Mouse (Mus musculus): ENCODE results near the gene Foxp1.

The Foxp1 gene

GRCm38 (mm10) chr6:99441100-99441499 lies 81.4 kb downstream of the Foxp1 start:
- DNase-seq (ENCODE audit: low read depth, low spot score): peak; percentile 86

DNA sequence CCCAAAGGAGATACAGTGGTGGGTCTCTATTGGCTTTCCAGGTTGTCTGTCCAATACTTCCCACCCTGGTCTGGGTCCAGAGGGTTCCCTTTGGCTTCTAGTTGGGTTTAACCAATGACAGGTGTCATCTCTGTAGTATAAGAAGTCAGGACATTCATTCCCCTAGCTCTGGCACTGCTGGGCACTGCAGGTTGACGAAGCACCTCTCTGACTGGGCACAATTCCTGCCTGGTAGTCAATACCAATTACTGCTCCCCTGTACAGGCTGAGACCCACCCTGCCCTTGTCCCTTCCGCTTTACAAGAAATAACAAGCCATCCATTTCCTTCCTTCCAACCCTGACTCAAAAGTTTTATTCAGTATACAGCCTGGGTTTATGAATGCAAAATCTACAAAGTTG lies 81.9 kb downstream of the Foxp1 start:
- DNase-seq (ENCODE audit: low read depth, low spot score): no peak

- DNase-seq (ENCODE audit: low read depth, low spot score): no peak
Observed at GRCm38 (mm10) chr6:99439878-99440361, 82.6 kb downstream of the Foxp1 start.

DNA sequence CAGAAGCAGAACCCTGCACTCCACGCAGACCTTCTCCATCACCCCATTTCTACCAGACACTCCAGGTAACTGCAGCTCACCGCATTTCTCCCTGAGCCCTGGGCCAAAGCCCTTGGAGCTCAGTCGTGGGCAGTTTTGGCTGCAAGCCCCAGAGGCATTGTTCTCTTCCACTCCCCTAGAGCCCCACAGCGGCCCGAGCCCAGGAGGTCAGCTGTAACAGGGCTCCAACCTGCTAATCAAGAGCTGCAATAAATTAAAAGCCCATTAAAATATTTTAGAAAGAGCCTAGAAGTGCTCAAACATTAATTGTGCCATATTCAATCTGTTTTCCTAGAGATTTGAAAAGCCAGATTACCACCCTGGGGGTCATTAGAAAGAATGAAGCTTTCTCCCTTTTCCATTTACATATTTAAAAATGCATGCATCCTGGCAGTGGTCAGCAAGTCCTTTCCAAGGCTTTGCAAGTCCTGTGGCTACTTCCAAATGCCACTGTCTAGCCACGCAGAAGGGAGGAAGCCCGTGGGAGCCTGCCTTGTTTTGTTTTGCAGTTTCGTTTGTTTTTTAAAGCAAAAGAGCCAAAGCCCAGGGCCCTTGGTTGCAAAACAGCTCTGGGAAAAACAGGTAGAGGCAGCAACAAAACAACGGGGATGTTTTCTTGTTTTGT lies 83.2 kb downstream of the Foxp1 start:
- DNase-seq (ENCODE audit: low read depth, low spot score): no peak

- DNase-seq (ENCODE audit: low read depth, low spot score): no peak
Observed at GRCm38 (mm10) chr6:99436371-99436770, 86.2 kb downstream of the Foxp1 start.

GRCm38 (mm10) chr6:99435140-99435539 lies 87.4 kb downstream of the Foxp1 start:
- no peak for DNase-seq (ENCODE audit: low read depth, low spot score)

DNA sequence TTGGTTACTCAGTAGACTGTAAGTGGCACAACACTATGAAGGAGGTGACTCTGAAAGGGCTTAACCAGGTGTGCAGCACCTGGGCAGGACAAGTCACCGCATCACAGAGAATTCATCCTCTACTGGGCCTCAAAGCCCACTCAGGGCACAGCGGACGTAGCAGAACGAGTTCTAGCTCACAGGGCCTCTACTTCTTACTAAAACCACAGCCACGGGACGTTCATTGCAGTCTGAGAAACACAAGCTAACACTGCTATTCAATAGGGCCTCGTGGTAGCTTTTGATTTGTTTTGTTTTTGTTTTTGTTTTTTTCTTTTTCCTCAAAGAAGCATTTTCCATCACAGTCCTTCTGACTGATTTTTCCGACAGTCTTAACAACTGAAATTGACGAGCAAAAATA lies 89.5 kb downstream of the Foxp1 start:
- no peak for DNase-seq (ENCODE audit: low read depth, low spot score)

- DNase-seq (ENCODE audit: low read depth, low spot score): no peak
Observed at GRCm38 (mm10) chr6:99431941-99432340, 90.6 kb downstream of the Foxp1 start.

GRCm38 (mm10) chr6:99430560-99430959 lies 92.0 kb downstream of the Foxp1 start:
- no peak for DNase-seq (ENCODE audit: low read depth, low spot score)

- no peak for DNase-seq (ENCODE audit: low read depth, low spot score)
Observed at GRCm38 (mm10) chr6:99429378-99430131, 93.0 kb downstream of the Foxp1 start.

DNA sequence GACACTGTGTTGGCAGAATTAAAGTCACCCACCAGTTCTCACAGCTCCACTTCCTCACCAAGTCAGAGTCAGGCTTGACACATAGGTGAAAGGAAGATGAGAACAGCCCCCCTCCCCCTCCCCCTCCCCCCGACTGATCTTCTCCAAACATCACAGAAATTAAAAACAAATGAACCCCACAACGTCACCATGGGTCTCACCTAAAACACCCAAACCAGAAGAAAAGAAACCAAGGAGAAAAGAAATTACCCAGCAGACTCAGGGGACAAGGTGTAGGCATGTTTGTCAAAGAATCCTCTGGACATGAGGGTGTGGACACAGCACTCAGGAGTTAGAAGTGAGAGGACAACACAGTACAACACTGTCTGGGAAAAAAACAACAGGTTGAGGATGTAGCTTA lies 93.6 kb downstream of the Foxp1 start:
- no peak for DNase-seq (ENCODE audit: low read depth, low spot score)

DNA sequence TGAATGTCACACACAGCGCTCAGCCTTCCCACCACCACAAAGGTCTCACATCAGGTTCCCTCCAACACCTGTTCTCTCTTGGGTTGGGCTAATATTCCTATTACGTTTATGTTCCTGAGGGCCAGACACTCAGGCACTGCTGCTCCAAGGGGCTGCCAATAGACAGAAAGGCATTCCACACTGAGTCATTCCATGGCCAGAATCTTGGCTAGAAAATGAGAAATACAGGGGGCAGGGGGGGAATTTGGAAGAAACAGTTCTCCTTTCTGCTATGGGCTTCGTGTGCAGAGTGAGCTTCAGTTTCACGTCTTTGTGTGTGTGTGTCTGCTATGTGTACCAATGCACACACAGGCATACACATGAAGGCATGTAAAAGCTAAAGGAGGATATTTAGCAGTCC lies 95.2 kb downstream of the Foxp1 start:
- DNase-seq (ENCODE audit: low read depth, low spot score): no peak

- peak; percentile 72 for DNase-seq (ENCODE audit: low read depth, low spot score)
Observed at GRCm38 (mm10) chr6:99425044-99425443, 97.5 kb downstream of the Foxp1 start.

DNA sequence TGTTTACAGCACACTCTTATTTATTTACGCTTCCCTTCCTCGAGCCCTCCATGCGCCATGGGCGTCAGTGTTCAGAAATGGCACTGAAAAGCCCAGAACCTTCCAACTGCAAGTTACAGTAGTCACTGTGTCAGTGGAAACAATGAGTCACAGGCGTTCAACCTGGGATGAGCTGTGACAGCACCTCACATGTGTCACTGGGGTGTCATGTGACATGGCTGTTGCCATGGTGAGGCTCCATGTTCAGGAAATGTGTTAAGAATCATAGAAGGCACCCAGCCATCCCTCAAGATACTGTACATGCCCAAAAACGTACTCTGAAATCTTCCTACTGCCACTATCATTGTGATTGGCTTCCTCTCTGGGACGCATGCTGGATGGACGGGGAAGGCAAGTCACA lies 101.9 kb downstream of the Foxp1 start:
- DNase-seq (ENCODE audit: low read depth, low spot score): peak; percentile 62

DNA sequence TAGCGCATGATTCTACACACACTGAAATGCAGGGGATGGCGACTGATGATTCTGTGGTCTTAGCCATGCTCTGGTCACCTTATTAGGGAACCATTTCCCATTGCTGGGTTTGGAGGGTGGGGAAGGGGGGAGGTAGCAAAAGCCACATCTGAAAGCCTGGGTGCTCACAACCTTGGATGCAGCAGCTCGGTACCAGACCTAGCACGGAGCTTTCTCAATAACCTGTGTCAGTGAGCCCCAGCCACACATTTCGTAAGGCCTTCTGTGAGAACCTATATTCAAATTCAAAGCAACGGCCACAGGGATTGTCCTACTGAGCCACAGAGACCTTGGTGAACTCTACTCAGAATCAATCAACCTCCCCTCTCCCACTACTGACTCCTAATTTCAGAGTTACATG lies 109.9 kb downstream of the Foxp1 start:
- DNase-seq (ENCODE audit: low read depth, low spot score): no peak

GRCm38 (mm10) chr6:99409602-99410001 lies 112.9 kb downstream of the Foxp1 start:
- no peak for DNase-seq (ENCODE audit: low read depth, low spot score)

- DNase-seq (ENCODE audit: low read depth, low spot score): no peak
Observed at GRCm38 (mm10) chr6:99408880-99409279, 113.6 kb downstream of the Foxp1 start.

DNA sequence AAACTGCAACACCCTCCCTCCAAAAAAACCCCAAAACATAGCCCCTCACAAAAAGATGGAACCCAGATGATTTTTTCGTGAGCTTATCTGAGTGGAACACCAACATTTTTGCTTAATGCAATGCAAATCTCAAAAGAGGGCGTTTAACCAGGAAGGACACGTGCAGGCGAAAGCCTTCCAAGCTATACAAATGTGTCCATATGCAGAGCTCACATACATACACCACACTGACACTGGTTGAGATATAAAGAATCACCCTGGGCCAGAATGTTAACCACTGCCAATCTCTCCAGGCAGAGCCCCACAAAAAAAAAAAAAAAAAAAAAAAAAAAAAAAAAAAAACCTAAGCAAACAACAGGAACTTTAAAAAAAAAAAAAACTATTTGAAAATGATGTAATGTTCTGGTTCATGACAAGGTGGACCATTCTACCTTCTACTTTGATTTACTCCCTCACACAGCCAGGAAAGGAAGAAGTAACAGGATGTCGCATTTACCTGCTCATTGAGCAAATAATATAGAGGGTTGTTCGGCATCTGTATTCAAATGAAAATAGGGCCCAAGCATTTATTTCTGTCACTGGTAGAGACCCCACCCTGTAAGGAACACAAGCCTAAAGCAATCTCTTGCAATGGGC lies 118.6 kb downstream of the Foxp1 start:
- DNase-seq (ENCODE audit: low read depth, low spot score): no peak

GRCm38 (mm10) chr6:99402941-99403340 lies 119.6 kb downstream of the Foxp1 start:
- no peak for DNase-seq (ENCODE audit: low read depth, low spot score)

DNA sequence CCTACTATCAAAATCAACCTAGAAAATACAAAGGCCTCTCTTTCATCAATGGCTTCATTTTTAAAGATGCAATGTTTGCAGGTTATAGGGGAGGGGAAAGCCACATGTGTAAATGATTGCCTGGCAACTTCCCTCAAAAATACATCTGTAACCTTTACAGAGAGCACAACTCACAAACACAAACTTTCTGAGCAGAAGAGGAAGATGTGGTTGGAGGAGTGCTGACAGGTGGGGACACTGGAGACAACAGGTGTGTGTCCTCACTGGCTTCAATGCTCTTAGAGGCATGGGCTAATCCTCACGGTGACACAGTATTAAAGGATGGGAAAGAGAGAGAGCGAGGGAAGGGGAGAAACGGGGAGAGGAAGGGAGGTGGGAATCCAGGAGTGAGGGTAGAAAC lies 120.2 kb downstream of the Foxp1 start:
- DNase-seq (ENCODE audit: low read depth, low spot score): no peak

- DNase-seq (ENCODE audit: low read depth, low spot score): no peak
Observed at GRCm38 (mm10) chr6:99401801-99402200, 120.7 kb downstream of the Foxp1 start.

DNA sequence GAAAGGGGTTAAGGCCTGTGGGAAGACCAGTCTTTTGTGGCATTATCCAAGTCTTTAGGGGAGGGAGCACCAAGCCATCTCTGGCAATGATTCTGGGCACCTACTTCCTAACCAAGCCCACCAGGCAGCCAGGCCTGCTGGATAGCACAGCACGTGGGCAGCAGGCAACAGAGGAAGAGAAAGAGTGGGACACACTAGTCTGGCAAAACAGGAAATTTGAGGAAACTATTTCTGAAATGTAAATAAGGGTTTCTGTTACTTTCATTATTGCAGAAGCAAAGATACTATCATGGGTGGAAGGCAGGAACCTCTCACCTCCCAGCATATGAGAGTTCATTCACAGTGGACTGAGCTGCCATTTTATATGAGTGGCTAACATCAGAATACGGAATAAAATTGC lies 121.3 kb downstream of the Foxp1 start:
- DNase-seq (ENCODE audit: low read depth, low spot score): no peak

DNA sequence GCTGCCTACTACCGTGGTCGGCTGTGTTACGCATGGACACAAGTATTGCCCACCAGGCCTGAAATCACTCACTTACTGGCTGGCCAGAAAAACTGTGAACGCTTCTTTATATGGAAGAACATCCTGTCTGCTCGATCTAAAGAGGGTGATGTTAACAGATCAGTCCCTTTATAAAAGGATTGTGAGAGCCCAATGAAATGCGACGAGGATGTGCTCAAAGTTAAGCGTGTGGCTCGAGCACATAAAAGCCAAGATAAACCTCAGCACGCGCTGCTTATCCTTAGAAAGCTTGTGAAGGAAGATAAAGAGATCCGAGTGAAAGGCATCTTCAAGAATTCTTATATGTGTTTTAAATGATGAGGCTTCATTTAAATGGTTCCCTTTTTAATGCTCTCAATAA lies 126.8 kb downstream of the Foxp1 start:
- DNase-seq (ENCODE audit: low read depth, low spot score): no peak

Data from brain, adult 2 months (tissue).